ENCODE assay signal across 14 mouse cellular contexts in genomic region chr6:125442591-125442990, GRCm38 (mm10).
"Had no signal": no experiment of that assay in that cellular context is flagged by ENCODE, and none has a peak within 500 bp of the region (broad histone marks: within the 10 kb centered on the region; RNA-seq: fewer than 3 reads in every experiment).

No protein-coding gene starts in this region.

- H3K27ac ChIP-seq: layer of hippocampus, adult 2 months; limb, embryonic 13.5 days; liver, embryonic 14.5 days; midbrain, embryonic 10.5 days; neural tube, embryonic 15.5 days; stomach, postnatal 0 days had no signal

- H3K27me3 ChIP-seq: limb, embryonic 13.5 days; neural tube, embryonic 15.5 days had no signal

- H3K36me3 ChIP-seq: limb, embryonic 13.5 days; midbrain, embryonic 10.5 days; neural tube, embryonic 15.5 days had no signal

- H3K9me3 ChIP-seq: limb, embryonic 13.5 days; midbrain, embryonic 10.5 days; neural tube, embryonic 15.5 days had no signal

- H3K9ac ChIP-seq: limb, embryonic 13.5 days; liver, embryonic 14.5 days; neural tube, embryonic 15.5 days had no signal

- H3K4me3 ChIP-seq: layer of hippocampus, adult 2 months; limb, embryonic 13.5 days; midbrain, embryonic 10.5 days; myocyte; neural tube, embryonic 15.5 days had no signal

- H3K4me2 ChIP-seq: limb, embryonic 13.5 days; neural tube, embryonic 15.5 days had no signal

- DNase-seq: kidney, postnatal 10 days; kidney, postnatal 4 days; left cerebral cortex, postnatal 4 days; lung, adult 18-20 months; right cerebral cortex, adult 18-20 months; right cerebral cortex, postnatal 25 days; thymus, postnatal 4 days had no signal

- H3K4me1 ChIP-seq: neural tube, embryonic 15.5 days had no signal
